Mouse (Mus musculus) neural tube, embryonic 12.5 days (tissue): ENCODE measurements at regions not wholly inside any gene's neighbourhood (a gene's known extent, or its start where the extent isn't known, plus 50 kb on each side); places are given as distances from the start of the nearest gene placed in this dataset.

Experiments used
- ATAC-seq: fragments of 200-750 bp; cut with Nextera tagmentation; 2 replicates; pipeline ENCODE4 v1.8.0; 2017; ENCODE audit warnings: low read depth, mild to moderate bottlenecking, moderate TSS enrichment, moderate library complexity; ENCODE audit not compliant: low FRiP score
- H3K27ac ChIP-seq: fragments of 300-500 bp; sonication (generic); 2 replicates; pipeline ENCODE4 v1.5.1; 2016
- H3K27me3 ChIP-seq: fragments of 300-500 bp; sonication (generic); replicated peaks from 2 replicates; pipeline ENCODE4 v1.6.1; 2016; ENCODE audit warnings: mild to moderate bottlenecking
- H3K36me3 ChIP-seq: fragments of 300-500 bp; sonication (generic); 2 replicates; pipeline ENCODE4 v1.6.1; 2016; ENCODE audit warnings: mild to moderate bottlenecking
- H3K4me1 ChIP-seq: fragments of 300-500 bp; sonication (generic); 2 replicates; pipeline ENCODE4 v1.6.1; 2016
- H3K4me2 ChIP-seq: fragments of 300-500 bp; sonication (generic); replicated peaks from 2 replicates; pipeline ENCODE4 v1.6.1; 2016; ENCODE audit warnings: mild to moderate bottlenecking
- H3K4me3 ChIP-seq: fragments of 300-500 bp; sonication (generic); 2 replicates; pipeline ENCODE4 v1.5.1; 2016
- H3K9ac ChIP-seq: fragments of 300-500 bp; sonication (generic); 2 replicates; pipeline ENCODE4 v1.6.1; 2016; ENCODE audit warnings: mild to moderate bottlenecking
- H3K9me3 ChIP-seq: fragments of 300-500 bp; sonication (generic); 2 replicates; pipeline ENCODE4 v1.6.1; 2016; ENCODE audit warnings: mild to moderate bottlenecking
- WGBS: fragments of 180-500 bp; shearing (Covaris S2); methylation state at CpG from one replicate; pipeline ENCODE4 v1.1.7; 2016; 5-methylcytosine and 5-hydroxymethylcytosine counted together

- H3K4me1 ChIP-seq, result no peaks in the 10 kb centered on the region
- no peaks in the 10 kb centered on the region; the same call in 1 of the 2 replicates for H3K27me3 ChIP-seq
- H3K36me3 ChIP-seq, result no peaks in the 10 kb centered on the region
- no peak overlapping the region for H3K9ac ChIP-seq
- no peak overlapping the region for H3K4me3 ChIP-seq
- H3K4me2 ChIP-seq, result no peak overlapping the region
- H3K9me3 ChIP-seq, result no peaks in the 10 kb centered on the region
- no peak for ATAC-seq
- WGBS, result 85% methylated on average over 8 of the region's 8 CpGs
- H3K27ac ChIP-seq, result no peak overlapping the region
Measured at GRCm38 (mm10) chr2:144192428-144192827, 78.0 kb upstream of the Mgme1 start.

- H3K4me1 ChIP-seq, result no peaks in the 10 kb centered on the region
- H3K4me3 ChIP-seq, result no peak overlapping the region
- WGBS, result 67% methylated on average over 14 of the region's 14 CpGs
- no peak for ATAC-seq
- H3K9me3 ChIP-seq, result no peaks in the 10 kb centered on the region
- H3K4me2 ChIP-seq, result no peak overlapping the region
- no peak overlapping the region for H3K9ac ChIP-seq
- H3K36me3 ChIP-seq, result no peaks in the 10 kb centered on the region
- H3K27ac ChIP-seq, result no peak overlapping the region
- H3K27me3 ChIP-seq, result no peaks in the 10 kb centered on the region
Measured at GRCm38 (mm10) chr2:144195851-144196250, 74.6 kb upstream of the Mgme1 start.

- no peak overlapping the region for H3K4me2 ChIP-seq
- H3K27ac ChIP-seq, result no peak overlapping the region
- no peak for ATAC-seq
- 79% methylated on average over 2 of the region's 2 CpGs for WGBS
- no peaks in the 10 kb centered on the region for H3K27me3 ChIP-seq
- H3K9me3 ChIP-seq, result no peaks in the 10 kb centered on the region
- H3K4me1 ChIP-seq, result no peaks in the 10 kb centered on the region
- no peaks in the 10 kb centered on the region for H3K36me3 ChIP-seq
- H3K9ac ChIP-seq, result no peak overlapping the region
- H3K4me3 ChIP-seq, result no peak overlapping the region
Measured at GRCm38 (mm10) chr2:144197139-144197538, 73.3 kb upstream of the Mgme1 start.

GRCm38 (mm10) chr2:144198326-144199051 lies 72.0 kb upstream of the Mgme1 start:
- Histone ChIP-seq H3K4me2 (no peak overlapping the region), H3K9ac (no peak overlapping the region), H3K27me3 (no peaks in the 10 kb centered on the region), H3K9me3 (no peaks in the 10 kb centered on the region), H3K4me1 (no peaks in the 10 kb centered on the region), H3K27ac (no peak overlapping the region), H3K4me3 (no peak overlapping the region), H3K36me3 (no peaks in the 10 kb centered on the region)
- ATAC-seq, result no peak
- WGBS, result 79% methylated on average over 13 of the region's 13 CpGs
